Mouse (Mus musculus): ENCODE measurements around the gene Ltbp3. TPM values are rescaled to one million over a fixed set of nuclear protein-coding genes. Genes with fewer than 3 reads are reported as not detected.

Gene Ltbp3
- polyA plus RNA-seq (2012; ENCODE audit: insufficient read depth, insufficient read length, missing spikeins), result 11.4 and 15.7 TPM in 2 replicates

- peaks cover 10% of the 10 kb centered on the region for H3K4me1 ChIP-seq (ENCODE audit: control insufficient read depth, insufficient read depth, low read length)
- no peak within 1 kb of the TSS for H3K27ac ChIP-seq (ENCODE audit: insufficient read depth, low read depth, low read length)
- peak within 1 kb of the TSS; percentile 51 for H3K4me3 ChIP-seq (ENCODE audit: insufficient read depth, low read length)
- TF ChIP-seq POLR2A (IDR thresholded peaks at IDR 0.05; ENCODE audit: borderline replicate concordance, low read depth, low read length), result no peak
- no peak for TF ChIP-seq CTCF (IDR thresholded peaks at IDR 0.05; ENCODE audit: low read depth, low read length)
Measured at GRCm38 (mm10) chr19:5740320-5741317, at the start of gene Ltbp3. Gene Ltbp3 (plus strand): TSS chr19:5740904.

- Histone ChIP-seq H3K4me1 (ENCODE audit: control insufficient read depth, insufficient read depth, low read length) (peaks cover 15% of the 10 kb centered on the region), H3K4me3 (ENCODE audit: insufficient read depth, low read length) (peak overlapping the region; percentile 66), H3K27ac (ENCODE audit: insufficient read depth, low read depth, low read length) (peak overlapping the region; percentile 96)
- no peak for TF ChIP-seq CTCF (IDR thresholded peaks at IDR 0.05; ENCODE audit: low read depth, low read length)
- TF ChIP-seq POLR2A (IDR thresholded peaks at IDR 0.05; ENCODE audit: borderline replicate concordance, low read depth, low read length), result no peak
Measured at GRCm38 (mm10) chr19:5691601-5692000, 49.1 kb upstream of the Ltbp3 start.

- peaks cover 14% of the 10 kb centered on the region for H3K4me1 ChIP-seq (ENCODE audit: control insufficient read depth, insufficient read depth, low read length)
- H3K4me3 ChIP-seq (ENCODE audit: insufficient read depth, low read length), result peak overlapping the region; percentile 66
- H3K27ac ChIP-seq (ENCODE audit: insufficient read depth, low read depth, low read length), result peak overlapping the region; percentile 96
Measured at GRCm38 (mm10) chr19:5692086-5692912, 48.4 kb upstream of the Ltbp3 start.

GRCm38 (mm10) chr19:5692913-5693396, 47.7 kb upstream of the Ltbp3 start:
- TF ChIP-seq CTCF (IDR thresholded peaks at IDR 0.05; ENCODE audit: low read depth, low read length) (no peak), POLR2A (IDR thresholded peaks at IDR 0.05; ENCODE audit: borderline replicate concordance, low read depth, low read length) (no peak)
- H3K4me3 ChIP-seq (ENCODE audit: insufficient read depth, low read length), result peak overlapping the region; percentile 66
- H3K4me1 ChIP-seq (ENCODE audit: control insufficient read depth, insufficient read depth, low read length), result peaks cover 10% of the 10 kb centered on the region
- H3K27ac ChIP-seq (ENCODE audit: insufficient read depth, low read depth, low read length), result peak overlapping the region; percentile 96

More at GRCm38 (mm10) chr19:5692086-5692912, 48.4 kb upstream of the Ltbp3 start:
- TF ChIP-seq CTCF (IDR thresholded peaks at IDR 0.05; ENCODE audit: low read depth, low read length) (no peak), POLR2A (IDR thresholded peaks at IDR 0.05; ENCODE audit: borderline replicate concordance, low read depth, low read length) (no peak)

GRCm38 (mm10) chr19:5693801-5694200, 46.9 kb upstream of the Ltbp3 start:
- H3K4me3 ChIP-seq (ENCODE audit: insufficient read depth, low read length), result peak overlapping the region; percentile 66
- peaks cover 10% of the 10 kb centered on the region for H3K4me1 ChIP-seq (ENCODE audit: control insufficient read depth, insufficient read depth, low read length)
- TF ChIP-seq CTCF (IDR thresholded peaks at IDR 0.05; ENCODE audit: low read depth, low read length), result no peak
- no peak for TF ChIP-seq POLR2A (IDR thresholded peaks at IDR 0.05; ENCODE audit: borderline replicate concordance, low read depth, low read length)
- H3K27ac ChIP-seq (ENCODE audit: insufficient read depth, low read depth, low read length), result no peak overlapping the region; the same call in 1 of the 2 replicates

- TF ChIP-seq CTCF (IDR thresholded peaks at IDR 0.05; ENCODE audit: low read depth, low read length) (no peak), POLR2A (IDR thresholded peaks at IDR 0.05; ENCODE audit: borderline replicate concordance, low read depth, low read length) (no peak)
- Histone ChIP-seq H3K27ac (ENCODE audit: insufficient read depth, low read depth, low read length) (no peak overlapping the region), H3K4me1 (ENCODE audit: control insufficient read depth, insufficient read depth, low read length) (peaks cover 10% of the 10 kb centered on the region), H3K4me3 (ENCODE audit: insufficient read depth, low read length) (no peak overlapping the region)
Measured at GRCm38 (mm10) chr19:5695849-5696462, 44.7 kb upstream of the Ltbp3 start.

GRCm38 (mm10) chr19:5704163-5704800, 36.4 kb upstream of the Ltbp3 start, which contains the start of gene Kcnk7:
Gene Kcnk7 (plus strand): TSS chr19:5704367.
- H3K4me1 ChIP-seq (ENCODE audit: control insufficient read depth, insufficient read depth, low read length), result peaks cover 12% of the 10 kb centered on the region
- no peak within 1 kb of the TSS for H3K4me3 ChIP-seq (ENCODE audit: insufficient read depth, low read length)
- no peak for TF ChIP-seq CTCF (IDR thresholded peaks at IDR 0.05; ENCODE audit: low read depth, low read length)
- no peak for TF ChIP-seq POLR2A (IDR thresholded peaks at IDR 0.05; ENCODE audit: borderline replicate concordance, low read depth, low read length)
- H3K27ac ChIP-seq (ENCODE audit: insufficient read depth, low read depth, low read length), result peak within 1 kb of the TSS; percentile 7; the same call in 1 of the 2 replicates

- Histone ChIP-seq H3K27ac (ENCODE audit: insufficient read depth, low read depth, low read length) (peak overlapping the region; percentile 7; the same call in 1 of the 2 replicates), H3K4me3 (ENCODE audit: insufficient read depth, low read length) (no peak overlapping the region), H3K4me1 (ENCODE audit: control insufficient read depth, insufficient read depth, low read length) (peaks cover 12% of the 10 kb centered on the region)
- no peak for TF ChIP-seq POLR2A (IDR thresholded peaks at IDR 0.05; ENCODE audit: borderline replicate concordance, low read depth, low read length)
- TF ChIP-seq CTCF (IDR thresholded peaks at IDR 0.05; ENCODE audit: low read depth, low read length), result no peak
Measured at GRCm38 (mm10) chr19:5704801-5705571, 35.7 kb upstream of the Ltbp3 start.

All from bone marrow macrophage, adult 2 months (primary cell).